Mouse (Mus musculus) urinary bladder, adult 18-20 months (tissue): ENCODE data around the gene Dll3.

Experiments
- DNase-seq, 2 experiments: peaks; one replicate each; pipeline ENCODE4 v3.0.0; 2022; ENCODE audit warnings: low spot score in 2 of 2, mixed read lengths in 2 of 2

The Dll3 gene

DNA sequence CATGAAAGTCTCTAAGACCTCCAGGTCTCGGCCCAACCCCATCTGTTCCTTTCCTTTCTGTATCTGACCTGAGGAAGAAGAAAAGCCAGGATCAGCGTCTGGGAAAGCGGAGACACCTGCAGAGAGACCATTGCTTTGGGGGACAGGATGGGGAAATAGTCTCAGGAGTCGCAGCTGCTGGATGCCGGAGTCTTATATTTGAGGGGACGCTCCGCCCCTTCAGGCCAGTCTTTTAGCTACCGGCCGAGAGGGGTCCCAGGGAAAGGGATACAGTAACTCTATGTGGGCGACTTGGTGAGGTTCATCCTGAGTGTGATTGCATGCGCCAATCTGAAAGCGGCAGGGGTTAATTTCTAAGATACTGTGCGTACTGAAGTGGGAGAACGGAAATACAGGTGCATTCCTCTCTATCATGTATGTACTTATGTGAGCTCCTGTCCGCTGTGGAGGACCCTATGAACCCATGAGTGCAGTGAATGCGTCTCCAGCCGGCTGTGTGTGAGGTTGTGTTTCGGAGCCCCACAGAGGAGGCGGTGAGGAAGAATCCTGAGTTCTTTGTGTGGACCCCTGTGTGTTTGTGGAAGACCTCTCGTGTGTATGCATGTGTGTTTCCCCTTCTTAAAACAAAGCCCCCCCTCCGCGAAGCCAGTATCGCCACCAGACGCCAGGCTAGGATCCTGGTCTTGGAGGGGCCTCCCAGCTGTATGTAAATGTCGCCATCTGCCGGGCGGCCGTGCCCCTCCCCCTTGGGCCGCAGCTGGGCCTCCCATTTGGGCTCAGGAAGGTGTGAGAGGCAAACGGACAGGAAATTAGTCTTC lies at the start of gene Dll3:
Dll3 (minus strand) TSS at position 623 of the 818 bp plus-strand sequence.
- DNase-seq: no peak

GRCm38 (mm10) chr7:28351676-28352191 lies 49.7 kb upstream of the Dll3 start:
- DNase-seq: no peak

DNA sequence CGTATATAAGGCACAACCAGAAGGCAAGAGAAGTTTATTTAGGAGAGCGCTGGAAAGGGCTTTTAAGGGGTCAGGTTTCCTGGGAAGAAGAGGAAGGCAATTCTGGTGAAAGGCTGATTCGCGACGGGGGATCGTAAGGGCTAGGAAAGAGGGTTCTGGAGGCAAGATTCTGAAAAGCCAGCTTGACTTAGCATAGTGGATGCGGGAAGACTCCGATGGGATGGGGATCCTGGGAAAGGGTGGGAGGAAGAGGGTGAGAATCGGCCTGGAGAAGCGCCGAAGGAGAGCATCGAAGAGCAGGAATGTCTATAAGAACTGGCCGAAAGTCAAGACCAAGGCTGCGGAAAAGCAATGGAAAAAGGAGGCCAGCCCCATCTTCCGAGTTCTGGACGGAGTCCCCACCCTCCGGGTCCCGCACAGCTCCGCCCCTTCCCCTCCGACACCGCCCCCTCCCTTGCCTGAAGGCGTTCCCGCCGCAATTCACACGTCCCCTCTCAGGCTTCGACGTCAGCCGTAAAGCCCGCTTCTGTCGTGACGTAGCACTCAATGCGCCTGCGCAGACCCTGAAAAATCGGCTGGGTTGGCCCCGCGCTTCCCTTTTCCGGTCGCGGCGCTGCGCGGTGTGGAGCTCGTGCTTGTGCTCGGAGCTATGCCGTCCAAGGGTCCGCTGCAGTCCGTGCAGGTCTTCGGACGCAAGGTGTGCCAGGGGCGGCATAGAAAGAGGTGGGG lies 48.3 kb upstream of the Dll3 start, which contains the start of gene Rps16:
Rps16 (plus strand) TSS at position 498 of the 729 bp plus-strand sequence.
- DNase-seq: peak; percentile 98 to 99

- no peak for DNase-seq
Measured at GRCm38 (mm10) chr7:28348601-28349000, 46.6 kb upstream of the Dll3 start.

DNA sequence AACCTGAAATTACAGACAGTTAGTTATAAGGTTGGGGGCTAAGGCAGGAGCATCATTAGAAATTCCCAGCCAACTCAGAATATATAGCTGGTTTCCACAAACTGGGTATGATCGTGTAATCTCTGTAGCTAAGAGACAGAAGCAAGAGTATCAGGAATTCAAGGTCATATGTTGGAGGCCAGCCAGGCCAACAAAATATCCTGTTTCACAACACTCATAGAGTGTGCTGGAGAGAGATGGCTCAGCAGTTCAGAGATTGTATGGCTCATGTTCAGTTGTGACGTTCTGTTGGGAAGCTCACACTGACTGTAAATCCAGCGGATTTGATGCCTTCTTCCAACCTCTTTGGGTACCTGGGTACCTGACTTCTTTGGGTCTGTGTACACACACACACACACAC lies 45.7 kb upstream of the Dll3 start:
- DNase-seq: no peak

GRCm38 (mm10) chr7:28344637-28345036 lies 42.6 kb upstream of the Dll3 start:
- peak in 1 of 2 experiments; percentile 39 for DNase-seq

GRCm38 (mm10) chr7:28341381-28341780 lies 39.3 kb upstream of the Dll3 start:
- DNase-seq: no peak

GRCm38 (mm10) chr7:28339213-28339917 lies 37.3 kb upstream of the Dll3 start:
- peak; percentile 18 to 26 for DNase-seq

- peak; percentile 94 to 96 for DNase-seq
Measured at GRCm38 (mm10) chr7:28338108-28338998, 36.3 kb upstream of the Dll3 start, which contains the start of gene Supt5. Gene Supt5 (minus strand): TSS chr7:28338746.

- no peak for DNase-seq
Measured at GRCm38 (mm10) chr7:28335471-28335870, 33.4 kb upstream of the Dll3 start.

- no peak for DNase-seq
Measured at GRCm38 (mm10) chr7:28334534-28334933, 32.5 kb upstream of the Dll3 start.

DNA sequence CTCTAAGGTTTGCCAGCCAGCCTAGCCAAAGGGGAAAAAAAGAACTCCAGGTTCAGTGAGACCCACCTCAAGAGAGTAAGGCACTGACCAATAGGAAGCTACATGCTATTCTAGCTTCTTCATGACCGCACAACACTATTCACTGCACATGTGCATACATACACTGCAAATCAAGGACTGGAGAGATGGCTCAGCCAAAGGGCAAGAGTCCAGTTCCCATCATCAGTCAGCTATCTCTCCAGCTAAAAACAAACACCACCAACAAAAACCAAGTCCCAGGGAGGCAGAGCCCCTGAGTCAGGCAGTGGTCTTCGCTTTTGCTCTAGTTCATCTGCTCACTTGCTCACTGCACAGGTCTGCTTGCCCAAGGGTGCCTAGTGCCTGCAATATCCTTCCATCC lies 26.2 kb upstream of the Dll3 start:
- DNase-seq: no peak

DNA sequence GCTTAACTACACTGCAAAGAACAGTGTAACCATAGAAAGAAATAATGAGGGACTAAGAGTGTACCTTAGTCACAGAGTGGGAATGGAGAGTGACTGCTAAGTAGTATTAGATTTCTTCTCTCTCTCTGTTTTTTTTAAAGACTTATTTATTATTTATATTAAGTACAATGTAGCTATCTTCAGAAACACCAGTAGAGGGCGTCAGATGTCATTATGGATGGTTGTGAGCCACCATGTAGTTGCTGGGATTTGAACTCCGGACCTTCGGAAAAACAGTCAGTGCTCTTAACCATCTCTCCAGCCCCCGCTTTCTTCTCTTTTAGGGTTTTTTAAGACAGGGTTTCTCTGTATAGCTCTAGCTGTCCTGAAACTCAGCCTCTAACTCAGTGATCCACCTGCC lies 24.4 kb upstream of the Dll3 start:
- DNase-seq: no peak

GRCm38 (mm10) chr7:28325293-28325692 lies 23.3 kb upstream of the Dll3 start:
- no peak for DNase-seq

DNA sequence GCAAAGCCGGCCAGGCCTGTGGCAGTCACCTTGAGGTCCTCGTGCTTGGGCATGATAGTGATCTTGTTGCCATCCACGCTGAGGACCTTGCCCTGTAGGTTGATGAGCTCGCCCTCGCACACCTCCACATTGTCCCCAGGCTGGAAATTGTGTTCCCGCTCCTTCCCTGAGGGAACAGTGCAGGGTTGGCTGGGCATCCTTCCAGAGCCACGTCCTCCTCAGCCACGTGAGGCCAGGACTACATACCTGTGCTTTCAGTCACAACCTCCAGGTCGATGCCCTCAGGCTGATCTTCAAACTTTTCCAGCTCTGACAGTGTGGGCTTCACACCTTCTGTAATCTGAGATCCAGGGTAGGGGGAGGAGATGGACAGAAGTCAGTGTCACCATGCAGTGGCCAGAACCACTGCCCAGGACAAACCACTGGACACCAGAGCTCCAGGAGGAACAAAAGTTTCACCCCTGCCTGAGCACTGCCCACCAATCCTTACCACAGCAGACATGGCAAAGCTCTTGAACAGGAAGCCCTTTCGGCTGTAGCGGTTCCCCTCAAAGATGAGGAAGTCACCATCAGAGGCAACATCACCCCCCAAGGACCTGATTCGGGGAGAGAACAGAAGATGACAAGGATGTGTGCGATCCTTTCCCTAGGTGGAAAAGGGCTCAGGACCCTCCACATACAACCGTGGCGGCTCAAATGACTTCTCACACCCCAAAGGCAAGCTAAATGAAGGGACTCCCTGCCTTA lies 20.1 kb upstream of the Dll3 start:
- DNase-seq: no peak

DNA sequence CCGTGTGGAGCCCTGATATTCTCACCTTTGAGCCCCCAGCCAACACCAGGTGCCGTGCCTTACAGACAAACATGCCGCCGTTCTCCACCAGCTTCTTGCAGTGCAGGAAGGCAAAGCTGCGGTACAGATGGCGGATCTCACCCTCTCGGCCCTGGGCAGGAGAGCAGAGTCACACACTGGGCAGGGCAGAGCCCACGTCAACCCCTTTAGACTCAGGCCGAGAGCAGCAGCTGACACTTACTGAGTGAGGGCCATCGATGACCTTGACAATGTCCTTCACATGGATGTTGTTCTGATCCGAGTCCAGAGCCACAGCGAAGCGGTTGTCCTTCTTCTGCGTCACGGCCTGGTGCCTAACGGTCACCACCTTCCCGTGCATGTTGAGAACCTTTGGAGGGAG lies 16.7 kb upstream of the Dll3 start:
- DNase-seq: no peak

- DNase-seq: no peak
Measured at GRCm38 (mm10) chr7:28318036-28318435, 16.0 kb upstream of the Dll3 start.

DNA sequence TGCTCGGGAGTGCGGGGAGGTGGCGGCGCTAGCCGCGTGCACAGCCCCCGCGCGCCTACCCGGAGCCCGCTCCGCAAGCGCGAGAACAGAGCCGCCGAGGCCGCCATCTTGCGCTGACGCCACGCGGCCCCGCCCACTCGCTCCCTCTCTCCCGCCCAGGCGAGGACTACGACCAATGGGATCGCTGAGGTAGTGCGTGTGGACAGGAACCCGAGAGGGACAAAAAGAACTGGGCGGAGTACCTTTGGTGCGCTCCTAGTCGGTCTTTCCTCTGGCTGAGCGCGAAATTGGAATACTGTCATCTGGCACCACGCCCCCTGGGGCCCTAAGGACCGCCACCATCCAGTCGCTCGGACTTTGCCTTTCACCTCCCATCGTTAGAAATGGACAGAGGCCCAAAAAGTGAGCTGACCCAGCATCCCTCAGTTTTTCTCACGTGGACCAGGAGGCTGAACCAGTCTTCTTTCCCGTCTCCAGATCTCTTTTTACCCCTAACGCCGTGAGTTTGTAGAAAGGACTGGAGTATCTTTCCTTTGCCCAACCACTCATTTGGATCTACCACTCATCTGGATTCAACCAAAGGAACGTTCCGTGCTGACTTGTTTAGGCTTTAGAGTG lies 10.0 kb upstream of the Dll3 start, which contains the start of gene Timm50:
Timm50 (minus strand) TSS at position 147 of the 618 bp plus-strand sequence.
- peak; percentile 96 to 97 for DNase-seq

DNA sequence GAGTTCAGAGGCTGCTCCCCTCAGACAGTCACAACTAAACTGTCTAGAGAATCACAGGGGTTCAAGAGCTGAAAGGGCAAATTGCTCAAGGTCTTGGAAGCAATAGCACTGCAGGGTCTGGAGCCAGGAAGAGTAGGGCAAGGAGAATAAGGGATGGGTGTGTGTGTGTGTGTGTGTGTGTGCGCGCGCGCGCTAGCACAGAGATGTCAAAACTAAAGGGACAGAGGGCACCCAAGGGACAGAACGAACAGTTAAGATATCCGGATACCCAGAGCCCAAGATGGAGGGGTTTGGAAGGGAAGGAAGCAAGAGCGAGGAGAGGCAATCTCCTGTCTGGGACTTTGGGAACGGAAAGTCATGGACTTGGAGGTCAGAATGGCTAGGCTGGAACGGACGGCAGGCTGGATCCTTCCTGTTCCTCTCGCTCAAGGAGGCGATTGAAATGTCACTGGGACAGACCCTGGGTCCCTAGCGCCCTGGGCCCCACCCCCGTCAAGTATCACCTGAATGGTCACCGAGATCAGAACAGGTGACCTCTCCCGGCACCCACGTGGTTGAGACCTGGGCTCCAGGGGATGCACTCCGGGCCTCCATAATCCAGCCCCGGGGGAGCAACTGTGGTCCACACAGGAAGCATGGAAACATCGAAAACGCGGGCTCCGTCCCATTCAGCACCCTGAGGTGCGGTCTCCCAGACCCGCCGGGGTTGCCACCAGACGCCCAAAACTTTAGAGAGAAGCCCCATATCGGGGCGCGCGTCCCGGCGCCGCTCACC lies 9.3 kb upstream of the Dll3 start:
- DNase-seq: peak in 1 of 2 experiments; percentile 7
